Mouse (Mus musculus) frontal cortex, postnatal 10 days (tissue): ENCODE data around the gene Phf7.

Experiments used
- DNase-seq, 2 experiments: peaks; one replicate each; pipeline ENCODE4 v3.0.0; 2022; ENCODE audit warnings: low spot score in 2 of 2, mixed read lengths in 1 of 2

Gene Phf7

DNA sequence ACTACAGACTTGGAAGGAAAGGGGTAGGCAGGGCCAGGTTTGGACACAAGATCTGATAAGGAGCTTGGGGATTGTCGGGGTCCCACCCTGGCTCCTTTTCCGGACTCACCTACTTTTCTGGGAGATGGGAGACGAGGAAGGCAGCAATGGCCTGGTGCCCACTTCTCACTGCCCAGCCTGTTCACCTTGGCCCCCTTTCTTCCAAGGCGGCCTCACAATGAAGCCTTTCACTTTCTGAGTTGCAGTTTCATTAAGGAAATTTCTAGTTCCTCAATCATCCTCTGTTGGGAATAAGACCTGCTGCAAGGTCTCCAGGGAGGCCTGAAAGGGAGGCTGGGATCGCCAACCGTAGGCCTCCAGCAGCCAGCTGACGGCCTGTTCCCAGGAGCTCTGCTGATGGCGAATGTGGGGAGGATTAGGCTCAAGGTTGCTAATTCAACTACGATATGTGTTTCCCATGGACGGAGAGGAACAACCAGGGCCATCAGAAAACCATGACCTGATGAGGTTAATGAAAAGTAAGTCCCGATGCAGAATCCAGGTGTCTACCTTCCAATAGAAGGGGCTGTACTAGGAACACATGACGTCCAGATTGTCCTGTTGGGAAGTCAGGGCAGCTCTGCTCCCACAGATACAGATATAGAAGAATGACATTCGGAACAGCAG, 18.6 kb downstream of the Phf7 start:
- DNase-seq, result no peak

DNA sequence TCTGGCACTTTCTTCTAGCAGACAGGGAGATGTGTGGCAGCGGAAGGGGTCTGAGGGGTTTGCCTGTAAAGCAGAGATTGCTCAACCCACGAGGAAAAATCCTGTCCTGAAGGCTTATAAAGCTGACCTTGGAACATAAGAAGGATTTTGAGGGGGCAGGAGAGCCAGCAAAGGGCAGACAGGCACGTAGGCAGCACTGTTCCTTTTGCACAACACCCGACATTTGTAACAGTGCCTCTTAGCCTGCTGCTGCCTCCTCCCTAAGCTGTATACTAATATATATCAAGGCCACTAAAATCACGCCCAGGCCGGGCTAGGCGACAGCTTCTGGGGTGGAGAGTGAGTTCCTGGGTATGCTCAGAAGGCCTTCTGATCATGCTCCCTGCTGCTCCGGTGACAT, 20.7 kb downstream of the Phf7 start:
- no peak for DNase-seq

DNA sequence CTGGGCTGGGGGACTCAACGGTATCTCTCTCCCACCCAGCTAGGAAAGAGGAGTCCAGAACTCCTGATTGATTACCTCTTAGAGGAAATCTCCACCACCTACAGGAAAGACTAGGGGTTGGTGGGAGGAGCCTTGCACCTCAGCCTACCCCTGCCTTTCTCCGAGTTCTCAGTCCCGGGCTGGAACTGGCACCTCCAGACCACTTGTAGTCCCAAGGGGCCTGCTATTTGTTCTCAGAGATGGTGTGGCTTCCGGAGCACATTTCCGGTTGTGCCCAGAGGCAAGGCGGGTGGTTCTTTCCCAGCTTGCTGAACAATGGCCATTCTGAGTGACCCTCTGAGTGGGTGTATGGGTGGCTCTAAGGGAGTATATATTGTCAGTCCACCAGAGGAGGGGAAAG, 22.9 kb downstream of the Phf7 start:
- DNase-seq, result no peak

DNA sequence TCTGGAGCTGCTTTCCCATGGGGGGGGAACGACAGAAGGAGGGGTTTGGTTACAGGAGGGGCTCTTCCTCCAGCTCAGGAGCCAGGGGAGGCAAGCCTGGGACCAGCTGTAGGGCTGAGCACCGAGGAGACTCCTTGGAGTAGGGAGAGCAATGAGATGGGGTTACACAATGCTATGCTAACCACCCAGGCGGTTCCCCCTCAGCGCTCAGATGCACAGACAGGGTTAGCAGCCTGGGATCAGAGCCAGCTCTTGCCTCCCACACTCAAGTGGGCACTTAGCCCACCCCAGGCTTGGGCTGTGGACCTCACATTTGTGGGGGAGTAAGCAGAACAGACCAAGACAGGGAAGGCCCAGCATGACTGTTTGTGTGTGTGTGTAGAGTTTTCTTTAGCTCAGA, 24.1 kb downstream of the Phf7 start:
- peak in 1 of 2 experiments; percentile 49 for DNase-seq

DNA sequence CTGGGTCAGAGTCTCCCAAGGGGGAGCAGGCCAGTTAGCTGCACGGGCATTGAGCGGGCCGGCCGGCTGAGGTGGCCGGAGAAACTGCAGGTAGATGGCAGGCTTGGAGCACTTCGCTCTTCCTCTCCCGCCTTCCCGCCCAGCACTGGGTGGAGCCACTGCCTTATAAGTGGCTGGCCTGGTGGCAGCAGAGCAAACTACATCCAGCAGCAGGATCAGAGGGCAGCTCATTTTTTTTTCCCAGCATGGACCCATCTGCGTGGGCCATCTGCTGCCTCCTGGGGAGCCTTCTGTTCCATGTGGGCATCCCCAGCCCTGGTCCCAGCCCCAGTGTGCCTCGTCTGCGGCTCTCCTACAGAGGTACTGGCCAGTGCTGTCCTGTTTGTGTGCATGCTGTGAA, 33.5 kb downstream of the Phf7 start, which contains the start of gene Sema3g:
Gene Sema3g, plus strand, starts transcription at position 195 of the 400 bp plus-strand sequence.
- DNase-seq, result no peak

DNA sequence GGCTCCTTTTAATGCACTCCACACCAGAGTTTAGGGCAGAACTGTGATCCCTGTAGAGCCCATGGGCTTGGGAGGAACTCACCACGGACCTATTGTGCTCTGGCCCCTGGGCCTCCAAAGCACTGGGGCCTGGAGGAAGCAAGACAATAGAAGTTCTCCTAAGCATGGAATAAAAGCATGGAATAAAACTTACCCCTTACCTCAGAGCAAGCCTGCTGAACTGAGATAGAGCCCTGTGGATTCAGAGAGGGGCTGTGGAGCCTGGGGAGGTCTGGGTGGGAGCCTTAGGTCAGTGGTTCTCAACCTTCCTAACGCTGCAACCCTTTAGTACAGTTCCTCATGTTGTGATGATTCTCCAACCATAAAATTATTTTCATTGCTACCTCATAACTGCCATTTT, 34.3 kb downstream of the Phf7 start, which contains the start of gene Nisch:
Gene Nisch, minus strand, starts transcription at position 101 of the 400 bp plus-strand sequence.
- DNase-seq, result no peak

DNA sequence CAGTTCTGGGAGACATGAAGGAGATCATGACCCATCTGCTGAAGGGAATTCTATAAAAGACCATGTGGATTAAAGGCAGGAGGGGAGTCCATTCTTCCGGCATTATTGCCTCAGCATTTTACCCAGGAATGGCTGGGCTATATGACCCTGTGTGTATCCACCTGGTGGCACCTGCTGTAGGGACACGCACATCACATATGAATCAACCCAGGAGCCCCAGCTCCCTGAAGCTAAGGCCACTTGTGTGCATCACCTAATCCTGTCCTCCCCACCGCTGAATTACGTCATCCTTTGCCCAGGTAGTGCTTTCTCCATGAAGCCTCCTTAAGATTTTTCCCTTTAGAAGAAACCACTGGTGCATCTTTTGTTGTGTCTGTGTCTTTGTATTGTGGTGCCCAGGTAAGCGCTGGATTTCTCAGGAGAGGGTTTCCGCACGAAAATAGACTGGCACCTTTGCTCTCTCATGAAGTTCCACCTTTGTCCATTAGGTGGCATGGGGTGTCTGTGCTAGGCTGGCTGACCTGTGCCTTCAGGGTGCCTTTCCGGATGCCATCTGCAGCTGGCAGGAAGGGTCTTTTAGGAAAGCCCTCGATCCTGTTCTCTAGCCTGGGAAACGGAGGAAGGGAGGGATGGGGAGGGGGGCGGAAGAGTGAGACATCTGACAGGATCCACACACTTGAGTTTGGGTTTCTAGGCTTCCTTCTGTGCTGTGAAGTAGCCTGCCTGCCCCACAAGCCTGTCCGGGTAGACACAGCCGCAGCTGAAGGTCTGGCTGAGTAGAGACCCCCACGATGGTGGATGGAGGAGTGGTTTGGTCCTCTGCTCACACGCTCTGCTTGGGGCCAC, 35.7 kb downstream of the Phf7 start:
- DNase-seq, result peak in 1 of 2 experiments; percentile 53

DNA sequence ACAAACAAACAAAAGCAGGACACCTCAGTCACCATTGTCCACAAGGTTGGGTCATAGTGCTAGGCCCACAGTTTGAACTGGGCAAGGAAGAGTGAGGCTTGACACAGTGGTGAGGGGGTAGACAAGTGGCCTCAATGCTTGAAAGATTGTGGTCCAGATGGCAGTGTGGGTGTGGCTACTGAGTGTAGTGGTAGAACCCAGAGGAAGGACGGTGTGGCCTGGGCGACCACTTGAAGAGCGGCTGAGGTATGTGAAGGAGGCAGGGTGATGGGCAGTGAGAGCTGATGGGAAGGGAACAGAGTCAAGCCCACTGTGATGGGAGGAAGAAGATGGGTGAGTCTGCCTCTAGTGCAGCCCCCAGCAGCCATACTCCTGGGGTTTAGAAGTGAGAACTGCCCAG, 36.4 kb downstream of the Phf7 start:
- DNase-seq, result no peak

DNA sequence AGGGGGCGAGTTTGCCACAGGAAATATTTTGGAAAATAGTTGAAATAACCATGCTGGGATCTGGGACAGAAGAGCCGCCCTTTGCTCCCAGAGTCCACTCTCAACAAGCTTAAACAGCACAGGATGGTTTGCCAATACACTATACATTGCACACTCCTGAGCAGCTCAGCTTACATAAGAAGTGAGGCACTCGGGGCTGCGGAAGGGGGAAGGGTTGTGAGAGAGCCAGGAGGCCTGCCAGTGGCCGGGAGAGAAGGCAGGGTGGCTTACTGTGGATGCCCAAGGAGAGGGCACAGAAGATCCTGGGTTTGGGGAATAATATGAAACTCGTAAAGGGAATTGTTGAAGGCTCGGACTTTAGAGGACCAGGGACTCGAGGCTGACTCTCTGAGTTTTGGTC, 37.2 kb downstream of the Phf7 start:
- no peak for DNase-seq

DNA sequence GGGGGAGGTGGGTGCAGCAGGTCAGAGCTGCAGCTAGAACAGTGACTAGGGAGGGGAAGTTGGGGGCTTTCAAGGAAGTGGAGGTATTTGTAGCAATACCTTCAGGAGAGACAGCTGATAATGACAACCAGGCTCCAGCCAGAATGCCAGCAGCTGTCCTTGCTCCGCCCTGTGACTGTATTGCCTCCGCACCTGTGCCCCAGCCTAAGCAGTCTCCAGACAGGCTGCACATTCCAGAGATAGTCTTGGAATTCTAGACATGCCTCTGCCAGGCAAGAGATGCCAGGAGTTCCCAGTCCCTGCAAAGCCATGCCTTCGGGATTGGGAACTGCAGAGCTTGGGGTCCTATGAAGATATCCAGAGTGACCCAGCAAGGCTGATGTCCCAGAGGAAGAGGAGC, 38.6 kb downstream of the Phf7 start:
- DNase-seq, result no peak

DNA sequence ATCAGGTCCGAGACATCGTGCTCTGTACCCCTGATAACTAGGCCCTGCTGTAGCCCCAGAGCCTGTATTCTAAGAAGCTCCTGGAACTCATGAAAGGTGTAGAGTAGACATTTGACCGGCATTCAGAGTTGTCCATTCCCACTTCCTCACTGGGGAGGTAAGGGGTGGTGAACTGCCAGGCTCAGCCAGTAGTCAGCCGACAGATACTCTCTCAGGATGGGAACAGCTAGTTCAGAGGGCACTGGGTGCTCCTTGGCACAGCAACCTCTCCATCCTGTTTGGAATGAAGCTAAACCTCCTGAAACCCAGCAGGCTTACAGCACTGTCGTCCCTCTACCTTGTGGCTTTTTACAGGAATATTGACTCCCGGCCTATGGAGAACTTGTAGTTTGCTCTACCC, 39.3 kb downstream of the Phf7 start:
- no peak for DNase-seq

DNA sequence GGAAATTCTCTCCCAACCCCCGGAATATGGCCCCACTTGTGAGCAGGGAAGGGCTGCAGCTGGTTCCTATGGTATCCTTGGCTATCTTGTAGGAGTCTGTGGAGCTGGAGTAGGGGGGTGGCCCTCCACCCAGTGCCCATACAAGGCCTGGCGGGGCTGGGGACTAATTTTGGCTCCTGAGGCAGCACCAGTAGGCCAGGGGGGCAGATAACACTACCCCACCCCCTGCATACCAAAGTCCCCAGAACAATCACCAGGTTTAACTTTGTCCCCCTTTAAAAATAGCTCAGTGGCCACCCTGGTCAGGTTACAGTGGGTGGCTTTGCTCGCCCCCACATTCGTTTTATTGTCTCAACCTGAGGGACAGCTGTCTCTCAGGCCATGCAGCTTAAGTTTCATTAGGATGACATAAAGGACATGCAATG, 42.0 kb downstream of the Phf7 start:
- no peak for DNase-seq

DNA sequence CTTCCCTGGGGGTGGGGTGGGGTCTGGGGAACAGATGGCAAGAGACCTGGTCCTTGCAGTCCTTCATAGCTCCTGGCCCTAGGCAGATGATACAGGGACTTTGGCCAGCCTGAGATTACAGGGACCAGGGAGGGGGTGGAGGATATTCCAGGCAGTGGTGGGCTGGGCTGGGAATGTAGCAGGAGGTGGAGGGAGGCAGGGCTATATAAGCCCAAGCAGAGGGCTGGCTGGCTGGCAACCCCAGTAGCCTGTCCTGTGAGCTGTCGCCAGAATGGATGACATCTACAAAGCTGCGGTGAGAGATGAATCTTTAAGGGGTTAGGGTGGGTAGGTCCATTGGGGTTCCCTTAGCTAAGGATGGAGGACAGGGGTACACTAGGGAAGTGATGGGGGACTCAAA, 43.0 kb downstream of the Phf7 start, which contains the start of gene Tnnc1:
Gene Tnnc1, plus strand, starts transcription at position 229 of the 400 bp plus-strand sequence.
- no peak for DNase-seq

DNA sequence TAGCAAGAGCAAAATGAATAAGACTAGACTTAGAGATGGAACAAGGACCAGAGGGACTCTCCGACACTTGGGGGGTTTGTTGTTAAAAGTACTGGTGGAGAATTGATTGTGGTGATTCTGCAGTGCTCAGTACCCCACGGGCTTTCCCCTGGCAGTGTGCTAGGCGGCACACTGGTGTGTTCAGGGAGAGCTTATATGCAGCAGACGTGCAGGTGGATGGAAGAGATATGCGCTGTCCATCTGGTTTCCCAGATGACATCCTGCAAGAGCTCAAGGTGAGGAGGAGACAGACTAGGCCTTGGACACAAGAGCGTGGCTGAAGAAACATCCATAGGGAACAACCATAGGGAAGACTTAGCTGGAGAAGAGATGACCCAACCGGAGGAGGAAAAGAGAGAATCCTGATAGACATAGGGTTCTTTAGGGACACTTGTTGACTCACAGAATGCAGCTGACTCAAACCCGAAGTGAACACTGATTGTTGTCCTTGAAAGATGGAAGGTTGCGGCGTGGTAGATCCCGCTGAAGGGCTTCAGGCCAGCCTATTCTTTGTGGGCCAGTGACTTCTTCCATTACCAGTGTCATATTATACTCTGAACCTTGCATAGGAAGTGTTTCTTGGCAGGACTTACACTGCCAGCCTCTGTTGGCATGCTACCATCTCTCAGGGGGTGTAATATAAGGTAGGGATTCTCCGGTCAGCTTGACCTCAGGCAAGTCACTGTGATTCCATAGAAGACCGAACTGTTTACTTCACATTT, 43.9 kb downstream of the Phf7 start:
- DNase-seq, result no peak

DNA sequence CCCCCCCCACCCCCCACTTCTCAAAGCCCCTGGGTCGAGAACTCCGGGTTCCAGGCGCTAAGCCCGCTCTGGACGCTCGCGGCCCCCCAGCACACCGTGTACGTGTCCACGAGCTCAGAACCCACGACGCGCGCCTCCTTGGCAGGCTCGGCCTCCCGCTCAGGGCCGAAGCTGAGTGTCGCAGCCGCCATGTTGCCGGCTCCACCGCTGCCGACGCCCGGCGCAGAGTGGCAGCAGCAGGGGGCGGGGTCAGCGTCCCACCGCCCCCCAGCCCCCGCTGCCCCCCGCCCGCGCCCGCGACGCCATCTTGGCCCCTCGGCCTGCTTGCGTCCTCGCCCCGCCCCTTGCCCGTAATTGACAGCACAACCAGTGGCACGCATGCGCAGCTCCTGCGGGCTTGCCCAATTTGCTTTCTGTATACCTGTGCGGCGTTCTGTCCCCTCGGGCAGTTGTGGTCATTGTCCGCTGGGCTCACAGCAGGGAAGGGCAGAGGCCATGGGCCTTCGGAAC, 44.6 kb downstream of the Phf7 start:
- DNase-seq, result peak; percentile 89 to 94

DNA sequence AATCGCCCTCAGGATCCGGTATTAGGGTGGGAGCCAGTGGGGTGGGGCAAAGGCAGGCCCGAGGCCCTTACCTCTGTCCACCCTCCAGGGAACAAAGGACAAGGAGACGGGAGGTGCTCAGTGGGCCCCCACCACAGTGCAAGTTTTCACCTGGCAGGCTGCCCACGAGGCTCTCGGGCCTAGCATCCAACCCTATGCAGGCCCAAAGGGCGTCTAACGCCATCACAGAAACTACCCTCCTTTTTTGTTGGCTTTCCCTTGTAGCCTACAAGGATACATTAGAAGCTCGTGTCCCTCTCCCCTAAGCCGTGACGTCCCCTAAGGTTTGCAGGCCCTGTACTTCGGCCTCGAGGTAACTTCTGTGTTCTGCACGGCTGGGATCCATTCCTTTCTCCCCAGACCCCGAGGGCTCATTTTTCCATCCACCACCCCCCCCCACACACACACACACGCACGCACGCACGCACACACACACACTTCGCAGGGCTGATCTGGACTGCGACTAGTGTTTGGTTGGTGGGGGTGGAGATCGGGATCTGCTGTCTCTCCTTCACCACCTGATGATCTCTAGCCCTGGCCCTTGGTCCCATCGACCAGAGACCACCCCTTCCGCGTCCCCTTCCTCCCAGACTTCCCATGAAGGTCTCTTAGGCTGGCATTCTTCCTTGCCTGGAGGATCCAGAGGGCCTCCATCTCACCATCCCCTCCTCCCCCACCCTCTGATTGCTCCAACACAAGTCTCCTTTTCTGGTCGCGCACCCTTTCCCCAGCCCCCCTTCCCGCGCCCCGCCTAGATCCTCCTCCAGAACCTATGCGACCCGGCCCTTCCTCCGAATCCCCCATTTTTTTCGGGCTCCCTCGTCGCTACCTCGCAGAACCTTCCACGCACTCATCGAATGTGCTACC, 45.3 kb downstream of the Phf7 start:
- peak in 1 of 2 experiments; percentile 34 for DNase-seq

DNA sequence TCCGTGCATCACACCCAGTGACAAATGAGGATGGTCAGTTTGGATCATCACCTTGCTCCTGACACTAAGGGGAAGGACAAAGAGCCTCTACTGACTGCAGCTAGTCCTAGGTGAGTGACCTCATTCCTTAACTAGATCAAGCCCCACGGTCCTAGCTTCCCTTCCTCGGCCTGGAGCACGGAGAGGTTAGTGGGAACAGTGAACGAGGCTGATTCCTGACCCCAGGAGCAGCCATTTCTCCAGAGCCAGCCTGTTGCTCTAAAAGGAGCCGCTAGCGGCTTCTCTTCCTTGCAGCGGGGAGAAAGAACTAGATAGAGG, 45.9 kb downstream of the Phf7 start:
- no peak for DNase-seq

DNA sequence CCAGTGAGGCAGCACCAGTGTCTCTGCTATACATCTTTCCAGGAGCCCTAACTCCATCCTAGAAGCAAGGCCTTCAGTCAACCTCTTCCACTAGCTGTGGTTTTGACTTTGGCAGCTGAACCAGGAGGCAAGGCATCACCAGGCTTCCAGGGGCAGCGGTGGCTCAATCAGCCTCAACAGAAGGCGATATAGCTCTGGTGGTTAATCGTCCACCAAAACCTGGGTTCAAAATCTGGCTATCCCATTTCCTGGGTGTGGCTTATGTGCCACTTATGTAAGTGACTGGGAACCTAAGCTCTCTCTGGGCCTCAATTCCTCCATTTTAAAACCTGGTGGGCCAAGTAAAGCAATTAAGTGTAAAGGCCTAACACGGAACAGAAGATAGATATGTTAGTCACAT, 46.3 kb downstream of the Phf7 start:
- DNase-seq, result no peak

DNA sequence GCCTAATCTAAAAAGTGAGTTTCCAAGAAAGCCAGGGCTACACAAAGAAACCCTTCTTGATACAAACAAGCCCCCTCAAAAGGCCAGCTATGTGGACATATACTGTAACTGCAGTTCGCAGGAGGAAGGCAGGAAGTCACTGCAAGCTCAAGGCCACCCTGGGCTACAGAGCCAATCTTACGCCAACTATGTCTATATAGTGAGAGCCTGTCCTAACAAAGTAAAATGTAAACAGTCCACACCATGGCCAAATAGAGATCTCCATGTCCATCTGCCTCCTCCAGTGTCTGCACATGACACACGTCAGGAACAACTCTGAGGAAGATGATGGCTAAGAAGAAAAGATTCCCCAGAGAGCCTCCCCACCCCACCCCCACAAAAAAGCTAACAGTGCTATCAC, 51.1 kb downstream of the Phf7 start:
- no peak for DNase-seq

DNA sequence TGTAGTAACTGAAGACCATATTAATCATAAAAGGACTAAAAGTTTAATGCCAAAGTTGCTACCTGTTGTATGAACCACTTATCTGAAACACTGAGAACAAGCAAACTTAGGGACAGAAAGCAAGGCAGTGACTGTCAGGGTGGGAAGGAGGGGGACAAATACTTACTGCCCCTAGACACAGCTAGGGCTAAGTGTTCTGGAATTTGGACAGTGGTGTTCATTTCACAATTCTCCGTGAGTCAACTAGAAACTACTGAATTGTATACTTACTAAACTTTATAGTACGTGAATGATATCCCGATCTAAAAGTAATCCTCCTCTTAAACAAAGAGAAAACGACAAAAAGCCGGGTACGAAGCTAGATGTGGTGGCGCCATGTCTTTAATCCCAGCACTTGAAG, 51.5 kb downstream of the Phf7 start:
- no peak for DNase-seq
